Mouse (Mus musculus): ENCODE data around the gene Gnpnat1. TPM values are rescaled to one million over a fixed set of nuclear protein-coding genes. Genes with fewer than 3 reads are reported as not detected.

Gene Gnpnat1
- polyA plus RNA-seq, 1 experiment from 2014 or later = 45.4 TPM

GRCm38 (mm10) chr14:45382912-45383311 lies 21.8 kb downstream of the Gnpnat1 start:
- 78% methylated on average over 4 of the region's 4 CpGs for WGBS

GRCm38 (mm10) chr14:45380756-45381155 lies 24.0 kb downstream of the Gnpnat1 start:
- Histone ChIP-seq H3K27ac (ENCODE audit: low read length) (no peak overlapping the region), H3K4me1 (replicated peaks; ENCODE audit: control insufficient read depth, insufficient read depth, low read length) (no peaks in the 10 kb centered on the region), H3K36me3 (ENCODE audit: control insufficient read depth, insufficient read depth, low read length) (peaks cover 13% of the 10 kb centered on the region; the same call in 1 of the 2 replicates), H3K4me3 (ENCODE audit: low read length) (no peak overlapping the region), H3K9ac (ENCODE audit: low read length) (no peak overlapping the region), H3K9me3 (ENCODE audit: control insufficient read depth, low read length) (no peaks in the 10 kb centered on the region), H3K4me2 (ENCODE audit: low read depth, low read length) (no peak overlapping the region), H3K27me3 (ENCODE audit: control insufficient read depth, insufficient read depth, low read depth, low read length) (no peaks in the 10 kb centered on the region)
- WGBS = 63% methylated on average over 6 of the region's 6 CpGs
- no peak for ATAC-seq (ENCODE audit: low read depth)

More at GRCm38 (mm10) chr14:45382912-45383311, 21.8 kb downstream of the Gnpnat1 start:
- H3K36me3 ChIP-seq (ENCODE audit: control insufficient read depth, insufficient read depth, low read length) = peaks cover 13% of the 10 kb centered on the region; the same call in 1 of the 2 replicates
- H3K4me2 ChIP-seq (ENCODE audit: low read depth, low read length) = no peak overlapping the region
- no peak for ATAC-seq (ENCODE audit: low read depth)
- H3K4me1 ChIP-seq (replicated peaks; ENCODE audit: control insufficient read depth, insufficient read depth, low read length) = peaks cover 6% of the 10 kb centered on the region
- H3K9me3 ChIP-seq (ENCODE audit: control insufficient read depth, low read length) = no peaks in the 10 kb centered on the region
- H3K4me3 ChIP-seq (ENCODE audit: low read length) = no peak overlapping the region
- H3K27ac ChIP-seq (ENCODE audit: low read length) = no peak overlapping the region
- H3K27me3 ChIP-seq (ENCODE audit: control insufficient read depth, insufficient read depth, low read depth, low read length) = no peaks in the 10 kb centered on the region
- no peak overlapping the region for H3K9ac ChIP-seq (ENCODE audit: low read length)

- Histone ChIP-seq H3K9ac (ENCODE audit: low read length) (no peak overlapping the region), H3K4me1 (replicated peaks; ENCODE audit: control insufficient read depth, insufficient read depth, low read length) (no peaks in the 10 kb centered on the region), H3K4me2 (ENCODE audit: low read depth, low read length) (no peak overlapping the region), H3K36me3 (ENCODE audit: control insufficient read depth, insufficient read depth, low read length) (peaks cover 13% of the 10 kb centered on the region; the same call in 1 of the 2 replicates), H3K27me3 (ENCODE audit: control insufficient read depth, insufficient read depth, low read depth, low read length) (no peaks in the 10 kb centered on the region), H3K9me3 (ENCODE audit: control insufficient read depth, low read length) (no peaks in the 10 kb centered on the region), H3K27ac (ENCODE audit: low read length) (no peak overlapping the region), H3K4me3 (ENCODE audit: low read length) (no peak overlapping the region)
- 69% methylated on average over 3 of the region's 3 CpGs for WGBS
- ATAC-seq (ENCODE audit: low read depth) = no peak
Measured at GRCm38 (mm10) chr14:45378771-45379170, 25.9 kb downstream of the Gnpnat1 start.

GRCm38 (mm10) chr14:45365196-45365587 lies 39.5 kb downstream of the Gnpnat1 start:
- WGBS = 83% methylated on average over 6 of the region's 6 CpGs
- Histone ChIP-seq H3K4me1 (replicated peaks; ENCODE audit: control insufficient read depth, insufficient read depth, low read length) (no peaks in the 10 kb centered on the region), H3K4me3 (ENCODE audit: low read length) (no peak overlapping the region), H3K27me3 (ENCODE audit: control insufficient read depth, insufficient read depth, low read depth, low read length) (no peaks in the 10 kb centered on the region), H3K36me3 (ENCODE audit: control insufficient read depth, insufficient read depth, low read length) (peaks cover 17% of the 10 kb centered on the region), H3K9me3 (ENCODE audit: control insufficient read depth, low read length) (no peaks in the 10 kb centered on the region), H3K9ac (ENCODE audit: low read length) (no peak overlapping the region), H3K27ac (ENCODE audit: low read length) (no peak overlapping the region), H3K4me2 (ENCODE audit: low read depth, low read length) (no peak overlapping the region)
- no peak for ATAC-seq (ENCODE audit: low read depth)

DNA sequence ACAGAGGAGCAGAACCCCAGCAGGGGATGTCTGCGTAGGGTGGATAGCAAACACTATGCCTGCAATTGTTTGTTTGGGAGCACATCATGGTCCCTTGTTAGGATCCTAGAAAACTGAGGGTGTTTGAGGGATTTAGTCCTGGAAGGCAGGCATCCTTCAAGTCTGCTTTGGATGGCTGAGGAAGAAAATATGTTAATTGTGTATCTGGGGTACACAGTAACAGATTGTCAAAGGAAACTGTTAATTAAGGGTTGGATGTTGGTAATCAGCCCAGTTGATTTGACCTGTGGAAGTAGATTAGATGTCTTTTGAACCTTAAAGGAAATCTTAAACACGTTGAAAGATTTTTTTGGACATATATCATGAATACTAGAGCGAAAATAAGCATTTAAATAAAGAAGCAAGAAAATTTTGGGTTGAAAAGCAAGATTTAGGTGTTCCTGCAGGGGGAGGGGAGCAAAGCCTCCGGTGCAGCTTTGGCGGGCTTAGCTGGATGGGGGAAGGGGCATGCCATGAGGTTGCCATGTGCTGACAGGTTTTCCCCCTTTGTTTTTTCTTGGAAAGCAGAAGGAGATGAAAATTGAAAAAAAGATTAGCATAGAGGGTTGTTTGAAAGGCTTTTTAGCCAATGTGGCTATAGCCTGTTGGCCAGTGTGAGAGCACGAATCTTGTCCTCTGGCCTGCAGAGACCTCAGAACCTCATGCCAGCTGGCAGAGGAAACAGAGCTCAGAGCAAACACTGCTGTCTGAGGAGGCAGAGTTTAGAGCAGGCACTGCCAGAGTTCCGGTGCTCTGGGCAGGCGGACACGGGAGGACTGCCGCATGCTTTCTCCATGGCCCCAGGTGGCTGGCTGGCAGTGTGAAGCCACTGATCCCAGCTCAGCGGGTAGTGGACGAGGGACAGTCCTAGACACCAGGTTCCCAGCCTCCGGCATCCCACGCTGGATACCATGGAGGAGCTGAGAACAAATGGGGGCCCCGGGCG lies 40.2 kb downstream of the Gnpnat1 start:
- Histone ChIP-seq H3K36me3 (ENCODE audit: control insufficient read depth, insufficient read depth, low read length) (peaks cover 11% of the 10 kb centered on the region), H3K9ac (ENCODE audit: low read length) (no peak overlapping the region), H3K9me3 (ENCODE audit: control insufficient read depth, low read length) (no peaks in the 10 kb centered on the region), H3K27ac (ENCODE audit: low read length) (no peak overlapping the region), H3K4me2 (ENCODE audit: low read depth, low read length) (no peak overlapping the region), H3K4me1 (replicated peaks; ENCODE audit: control insufficient read depth, insufficient read depth, low read length) (no peaks in the 10 kb centered on the region), H3K4me3 (ENCODE audit: low read length) (no peak overlapping the region), H3K27me3 (ENCODE audit: control insufficient read depth, insufficient read depth, low read depth, low read length) (no peaks in the 10 kb centered on the region)
- ATAC-seq (ENCODE audit: low read depth) = no peak
- 77% methylated on average over 16 of the region's 16 CpGs for WGBS

- Histone ChIP-seq H3K4me3 (ENCODE audit: low read length) (peak within 1 kb of the TSS; percentile 91), H3K36me3 (ENCODE audit: control insufficient read depth, insufficient read depth, low read length) (peaks cover 15% of the 10 kb centered on the region), H3K9me3 (ENCODE audit: control insufficient read depth, low read length) (no peaks in the 10 kb centered on the region), H3K4me1 (replicated peaks; ENCODE audit: control insufficient read depth, insufficient read depth, low read length) (no peaks in the 10 kb centered on the region; the same call in 1 of the 2 replicates), H3K9ac (ENCODE audit: low read length) (peak within 1 kb of the TSS; percentile 88), H3K27me3 (ENCODE audit: control insufficient read depth, insufficient read depth, low read depth, low read length) (no peaks in the 10 kb centered on the region), H3K27ac (ENCODE audit: low read length) (peak within 1 kb of the TSS; percentile 75), H3K4me2 (ENCODE audit: low read depth, low read length) (peak within 1 kb of the TSS; percentile 63)
- ATAC-seq (ENCODE audit: low read depth) = peak; percentile 99
- WGBS = under 1% methylated on average over 58 of the region's 93 CpGs
Measured at GRCm38 (mm10) chr14:45350931-45351859, 53.5 kb downstream of the Gnpnat1 start, which contains the start of gene Styx. Styx (plus strand) TSS chr14:45351093.

GRCm38 (mm10) chr14:45329589-45330181 lies 75.0 kb downstream of the Gnpnat1 start, which contains the start of gene Psmc6:
Psmc6 (plus strand) TSS chr14:45329788.
- ATAC-seq (ENCODE audit: low read depth) = peak; percentile 99
- WGBS = under 1% methylated on average over 44 of the region's 44 CpGs
- Histone ChIP-seq H3K4me2 (ENCODE audit: low read depth, low read length) (peak within 1 kb of the TSS; percentile 59), H3K9ac (ENCODE audit: low read length) (peak within 1 kb of the TSS; percentile 95), H3K4me3 (ENCODE audit: low read length) (peak within 1 kb of the TSS; percentile 79), H3K27ac (ENCODE audit: low read length) (peak within 1 kb of the TSS; percentile 70), H3K36me3 (ENCODE audit: control insufficient read depth, insufficient read depth, low read length) (peaks cover 15% of the 10 kb centered on the region), H3K27me3 (ENCODE audit: control insufficient read depth, insufficient read depth, low read depth, low read length) (no peaks in the 10 kb centered on the region), H3K4me1 (replicated peaks; ENCODE audit: control insufficient read depth, insufficient read depth, low read length) (0 out of 2 replicates have a peak, but pooled peaks cover 2% of the 10 kb centered on the region), H3K9me3 (ENCODE audit: control insufficient read depth, low read length) (no peaks in the 10 kb centered on the region)

DNA sequence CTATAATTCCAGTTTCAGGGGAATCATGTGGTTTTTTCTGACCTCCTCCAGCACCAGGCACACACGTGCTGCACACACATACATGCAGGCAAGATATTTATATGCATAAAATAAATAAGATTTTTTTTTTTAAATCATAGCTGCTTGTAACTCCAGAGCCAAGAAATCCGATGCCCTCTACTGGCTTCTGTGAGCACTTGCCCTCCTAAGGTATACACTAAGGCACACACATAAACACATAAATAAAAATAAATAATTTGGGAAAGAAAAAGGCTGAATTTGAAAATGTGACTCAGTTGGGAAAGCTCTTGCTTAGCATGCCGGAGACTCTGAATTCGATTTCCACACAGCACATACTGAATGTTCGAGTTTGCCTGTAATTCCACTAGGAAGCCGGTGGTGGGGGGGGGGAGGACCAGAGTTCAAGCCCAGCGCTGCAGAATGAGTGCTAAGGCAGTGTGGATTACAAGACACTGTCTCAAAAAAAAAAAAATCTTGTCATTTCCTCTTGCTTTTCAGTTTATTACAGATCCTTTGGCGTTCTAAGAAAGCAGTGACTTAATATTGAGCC lies 75.6 kb downstream of the Gnpnat1 start:
- Histone ChIP-seq H3K4me2 (ENCODE audit: low read depth, low read length) (peak overlapping the region; percentile 59), H3K27me3 (ENCODE audit: control insufficient read depth, insufficient read depth, low read depth, low read length) (no peaks in the 10 kb centered on the region), H3K9me3 (ENCODE audit: control insufficient read depth, low read length) (no peaks in the 10 kb centered on the region), H3K36me3 (ENCODE audit: control insufficient read depth, insufficient read depth, low read length) (peaks cover 13% of the 10 kb centered on the region), H3K27ac (ENCODE audit: low read length) (0 out of 2 replicates have a peak overlapping the region, but pooled peaks have one; percentile 45), H3K4me1 (replicated peaks; ENCODE audit: control insufficient read depth, insufficient read depth, low read length) (0 out of 2 replicates have a peak, but pooled peaks cover 2% of the 10 kb centered on the region), H3K9ac (ENCODE audit: low read length) (peak overlapping the region; percentile 11; the same call in 1 of the 2 replicates), H3K4me3 (ENCODE audit: low read length) (peak overlapping the region; percentile 79)
- ATAC-seq (ENCODE audit: low read depth) = peak; percentile 8
- 11% methylated on average over 8 of the region's 8 CpGs for WGBS

All from lung, embryonic 16.5 days (tissue).